Mouse (Mus musculus) Muller cell, postnatal 12 days (primary cell): ENCODE data around the gene Tspear.
"Not testable (repeated sequence)": the region's sequence is repeated elsewhere in the genome, so short reads cannot be mapped to it uniquely, and the experiment has no call there.

Experiments used
- DNase-seq: peaks from one replicate; pipeline ENCODE4 v3.0.0-alpha.2; 2015; ENCODE audit errors: inconsistent ontology term

Tspear gene

DNA sequence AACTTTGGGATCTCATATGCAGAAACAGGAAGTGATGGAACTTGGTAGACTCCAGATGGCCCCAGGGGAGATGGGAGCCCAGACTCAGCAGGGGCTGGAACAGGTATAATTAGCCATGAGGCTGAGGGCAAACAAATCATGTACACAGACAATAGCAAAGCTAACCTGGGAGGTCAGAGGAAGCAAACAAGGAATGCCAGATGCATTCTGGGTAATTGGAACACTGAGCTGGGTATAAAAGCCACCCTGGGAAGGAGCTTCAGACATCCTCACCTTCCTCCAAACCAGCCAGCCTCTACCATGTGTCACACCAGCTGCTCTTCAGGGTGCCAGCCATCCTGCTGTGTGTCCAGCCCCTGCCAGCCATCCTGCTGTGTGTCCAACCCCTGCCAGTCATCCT, 24.8 kb downstream of the Tspear start, which contains the start of gene Gm10024:
Gene Gm10024 (plus strand): TSS at position 301 of the 400 bp plus-strand sequence.
- not testable (repeated sequence) for DNase-seq

GRCm38 (mm10) chr10:77713734-77714133, 27.4 kb downstream of the Tspear start:
- DNase-seq: no peak

GRCm38 (mm10) chr10:77715507-77715906, 29.1 kb downstream of the Tspear start, which contains the start of gene Gm10142:
Gene Gm10142 (plus strand): TSS chr10:77715807.
- no peak for DNase-seq

- not testable (repeated sequence) for DNase-seq
These were observed 33.9 kb downstream of the Tspear start, which contains the start of gene Krtap12-1 for GRCm38 (mm10) chr10:77720299-77720698. Gene Krtap12-1 (plus strand): TSS chr10:77720599.

- no peak for DNase-seq
These were observed 38.5 kb downstream of the Tspear start for GRCm38 (mm10) chr10:77724855-77725254.

GRCm38 (mm10) chr10:77726186-77726585, 39.8 kb downstream of the Tspear start, which contains the start of gene Gm10100:
Gene Gm10100 (plus strand): TSS chr10:77726486.
- no peak for DNase-seq

DNA sequence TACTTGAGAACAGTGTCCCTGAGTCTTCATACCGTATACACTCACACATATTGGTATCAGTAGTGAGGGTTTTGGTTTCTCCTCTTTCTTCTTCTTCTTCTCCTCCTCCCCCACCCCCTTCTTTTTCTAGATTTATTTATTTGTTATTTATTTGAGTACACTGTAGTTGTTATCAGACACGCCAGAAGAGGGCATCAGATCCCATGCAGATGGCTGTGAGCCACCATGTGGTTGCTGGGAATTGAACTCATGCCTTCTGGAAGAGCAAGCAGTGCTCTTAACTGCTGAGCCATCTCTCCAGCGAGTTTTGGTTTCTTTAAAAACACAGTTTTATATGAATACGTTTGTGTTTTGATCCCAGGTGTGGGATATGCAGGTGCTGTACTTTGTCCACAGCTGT, 41.9 kb downstream of the Tspear start:
- DNase-seq: no peak

DNA sequence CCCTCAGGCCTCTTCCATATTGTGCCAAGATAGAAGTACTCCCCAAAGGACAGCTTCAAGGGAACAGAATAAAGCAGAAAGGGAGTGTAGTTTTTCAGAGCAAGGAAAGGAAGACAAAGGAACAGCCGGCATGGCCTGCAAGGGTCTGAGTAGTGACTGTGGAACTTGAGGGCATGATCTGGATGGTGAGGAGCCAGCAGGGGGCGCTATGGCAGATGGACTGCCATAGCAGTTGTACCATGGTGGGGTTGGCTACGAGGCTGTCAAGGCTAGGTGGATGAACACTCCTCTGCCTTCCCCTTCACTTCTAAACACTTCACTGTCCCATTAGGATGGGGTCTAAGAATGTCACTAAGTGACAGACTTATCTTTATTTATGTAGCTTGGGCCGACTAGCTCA, 42.9 kb downstream of the Tspear start:
- DNase-seq: no peak

DNA sequence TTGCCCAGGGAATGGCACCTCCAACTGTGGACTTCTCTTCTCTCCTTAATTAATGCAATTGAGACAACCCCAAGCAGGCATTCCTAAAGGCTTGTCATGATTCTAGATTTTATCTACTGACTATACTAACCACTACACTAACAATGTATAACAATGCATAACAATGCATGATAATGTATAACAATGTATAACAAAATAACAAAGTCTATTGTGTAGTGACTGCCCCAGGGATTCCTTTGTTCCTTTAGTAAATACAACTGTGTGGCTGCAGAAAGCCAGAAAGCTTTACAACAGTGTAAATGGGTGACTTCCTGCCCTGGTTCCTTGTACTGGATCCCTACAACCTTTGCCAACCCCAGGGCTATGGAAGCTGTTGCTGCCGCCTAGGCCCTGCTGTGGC, 49.6 kb downstream of the Tspear start:
- no peak for DNase-seq

GRCm38 (mm10) chr10:77738929-77739328, 52.6 kb downstream of the Tspear start:
- no peak for DNase-seq

DNA sequence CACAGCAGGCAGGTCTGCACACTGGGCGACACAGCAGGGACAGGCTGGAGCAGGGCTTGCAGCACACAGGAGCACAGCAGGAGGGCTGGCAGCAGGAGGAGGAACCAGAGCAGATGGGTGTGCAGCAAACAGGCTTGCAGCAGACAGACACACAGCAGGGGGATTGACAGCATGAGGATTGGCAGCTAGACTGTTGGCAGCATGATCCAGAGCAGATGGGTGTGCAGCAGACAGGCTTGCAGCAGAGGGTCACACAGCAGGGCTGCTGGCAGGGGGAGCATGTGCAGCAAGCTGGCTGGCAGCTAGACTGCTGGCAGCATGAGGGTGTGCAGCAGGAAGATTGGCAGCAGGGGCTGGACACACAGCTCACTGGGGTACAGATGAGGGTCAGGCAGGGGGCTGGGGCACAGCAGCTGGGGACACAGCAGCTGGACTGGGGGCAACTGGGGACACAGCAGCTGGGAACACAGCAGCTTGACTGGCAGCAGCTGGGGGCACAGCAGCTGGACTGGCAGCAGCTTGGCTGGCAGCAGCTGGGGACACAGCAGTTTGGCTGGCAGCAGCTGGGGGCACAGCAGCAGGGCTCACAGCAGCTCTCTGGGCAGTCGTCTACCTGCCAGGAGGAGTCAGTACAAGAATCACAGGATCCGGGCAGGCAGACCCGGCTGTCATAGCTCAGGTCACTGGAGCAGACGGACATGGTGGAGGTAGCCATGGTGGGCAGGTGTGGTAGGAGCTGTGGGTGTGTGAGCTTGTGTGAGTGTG, 55.7 kb downstream of the Tspear start, which contains the start of gene Gm18596:
Gene Gm18596 (minus strand): TSS at position 715 of the 765 bp plus-strand sequence.
- not testable (repeated sequence) for DNase-seq

DNA sequence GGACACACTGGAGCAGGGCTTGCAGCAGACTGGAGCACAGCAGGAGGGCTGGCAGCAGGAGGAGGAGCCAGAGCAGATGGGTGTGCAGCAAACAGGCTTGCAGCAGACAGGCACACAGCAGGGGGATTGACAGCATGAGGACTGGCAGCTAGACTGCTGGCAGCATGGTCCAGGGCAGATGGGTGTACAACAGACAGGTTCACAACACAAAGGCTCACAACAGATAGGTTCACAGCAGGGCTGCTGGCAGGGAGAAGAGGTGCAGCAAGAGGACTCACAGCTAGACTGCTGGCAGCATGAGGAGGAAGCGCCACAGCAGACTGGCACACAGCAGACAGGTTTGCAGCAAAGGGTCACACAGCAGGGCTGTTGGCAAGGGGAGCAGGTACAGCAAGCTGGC, 64.3 kb downstream of the Tspear start:
- DNase-seq: not testable (repeated sequence)

DNA sequence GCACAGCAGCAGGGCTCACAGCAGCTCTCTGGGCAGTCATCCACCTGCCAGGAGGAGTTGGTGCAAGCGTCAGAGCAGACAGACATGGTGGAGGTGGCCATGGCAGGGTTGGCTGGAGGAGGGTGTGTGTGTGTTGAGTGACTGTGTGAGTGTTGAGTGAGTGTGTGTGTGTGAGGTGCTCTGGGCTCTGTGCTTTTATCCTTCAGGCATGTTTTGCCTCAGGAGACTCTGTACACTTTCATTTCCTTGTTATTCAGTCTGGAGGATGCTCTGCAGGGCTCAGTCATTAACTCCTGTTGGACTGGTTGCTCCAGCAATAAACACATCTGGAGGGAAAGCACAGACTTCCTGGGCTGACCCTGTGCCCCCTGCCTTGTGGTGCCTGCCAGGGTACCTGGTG, 64.9 kb downstream of the Tspear start, which contains the start of gene Gm9736:
Gene Gm9736 (minus strand): TSS at position 101 of the 400 bp plus-strand sequence.
- not testable (repeated sequence) for DNase-seq

GRCm38 (mm10) chr10:77752312-77752711, 65.9 kb downstream of the Tspear start:
- not testable (repeated sequence) for DNase-seq

DNA sequence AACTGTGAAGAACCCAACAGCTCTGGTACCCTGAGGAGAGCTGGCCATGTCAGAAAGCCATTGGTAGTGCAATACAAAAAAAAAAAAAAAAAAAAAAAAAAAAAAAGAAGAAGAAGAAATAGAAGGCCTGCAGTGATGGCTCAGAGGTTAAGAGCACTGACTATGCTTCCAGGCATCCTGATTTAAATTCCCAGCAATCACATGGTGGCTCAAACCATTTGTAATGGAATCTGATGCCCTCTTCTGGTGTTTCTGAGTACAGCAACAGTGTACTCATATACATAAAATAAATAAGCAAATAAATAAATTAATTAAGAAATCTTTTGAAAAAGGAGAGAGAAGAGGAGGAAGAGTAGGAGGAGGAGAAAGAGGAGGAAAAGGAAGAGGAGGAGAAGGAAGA, 67.1 kb downstream of the Tspear start:
- no peak for DNase-seq

- not testable (repeated sequence) for DNase-seq
These were observed 73.2 kb downstream of the Tspear start, which contains the start of gene Gm3233 for GRCm38 (mm10) chr10:77759582-77759981. Gene Gm3233 (minus strand): TSS chr10:77759682.

DNA sequence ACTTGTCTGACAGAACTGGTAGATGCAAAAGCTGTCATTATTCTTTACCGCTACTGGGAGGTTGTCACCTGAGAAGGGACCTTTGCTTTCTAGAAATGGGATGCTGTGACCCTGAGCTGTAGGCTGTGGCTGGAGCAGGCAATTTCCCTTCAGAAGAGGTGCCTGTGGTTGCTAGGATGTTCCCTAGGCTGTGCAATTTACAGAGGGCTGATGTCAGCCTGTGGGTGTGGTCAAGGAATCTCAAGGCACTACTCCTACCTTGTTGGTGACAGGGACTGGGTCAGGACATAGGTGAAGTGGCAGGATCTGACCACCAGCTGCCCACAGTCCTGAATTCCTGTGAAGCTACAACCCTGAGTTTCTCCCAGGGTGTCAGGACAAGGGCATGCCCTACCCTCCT, 83.4 kb downstream of the Tspear start:
- DNase-seq: no peak

- DNase-seq: not testable (repeated sequence)
These were observed 84.9 kb downstream of the Tspear start, which contains the start of gene Gm3238 for GRCm38 (mm10) chr10:77771225-77771624. Gene Gm3238 (minus strand): TSS chr10:77771325.

DNA sequence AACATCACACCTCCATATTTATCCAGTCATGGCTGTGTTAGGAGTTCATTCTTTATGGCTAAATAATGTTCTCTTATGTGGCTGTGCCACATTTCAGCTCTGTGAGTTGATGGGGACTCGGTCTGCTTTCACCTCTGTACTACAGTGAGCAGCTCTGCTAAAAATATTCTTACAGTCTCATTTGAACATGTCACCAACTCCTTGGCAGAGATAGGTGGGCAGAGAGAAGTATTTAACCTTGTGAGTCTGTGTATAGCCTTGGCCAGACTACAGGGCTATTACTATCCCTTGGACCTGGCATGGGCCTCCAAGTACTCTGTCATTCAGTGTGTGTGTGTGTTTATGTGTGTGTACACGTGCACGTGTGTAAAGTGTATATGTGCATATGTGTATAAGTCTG, 85.8 kb downstream of the Tspear start:
- not testable (repeated sequence) for DNase-seq

DNA sequence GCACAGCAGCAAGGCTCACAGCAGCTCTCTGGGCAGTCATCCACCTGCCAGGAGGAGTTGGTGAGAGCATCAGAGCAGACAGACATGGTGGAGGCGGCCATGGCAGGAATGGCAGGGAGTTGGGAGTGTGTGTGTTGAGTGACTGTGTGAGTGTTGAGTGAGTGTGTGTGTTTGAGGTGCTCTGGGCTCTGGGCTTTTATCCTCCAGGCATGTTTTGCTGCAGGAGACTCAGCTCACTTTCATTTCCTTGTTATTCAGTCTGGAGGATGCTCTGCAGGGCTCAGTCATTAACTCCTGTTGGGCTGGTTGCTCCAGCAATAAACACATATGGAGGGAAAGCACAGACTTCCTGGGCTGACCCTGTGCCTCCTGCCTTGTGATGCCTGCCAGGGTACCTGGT, 90.5 kb downstream of the Tspear start, which contains the start of gene Gm7138:
Gene Gm7138 (minus strand): TSS at position 101 of the 400 bp plus-strand sequence.
- not testable (repeated sequence) for DNase-seq

DNA sequence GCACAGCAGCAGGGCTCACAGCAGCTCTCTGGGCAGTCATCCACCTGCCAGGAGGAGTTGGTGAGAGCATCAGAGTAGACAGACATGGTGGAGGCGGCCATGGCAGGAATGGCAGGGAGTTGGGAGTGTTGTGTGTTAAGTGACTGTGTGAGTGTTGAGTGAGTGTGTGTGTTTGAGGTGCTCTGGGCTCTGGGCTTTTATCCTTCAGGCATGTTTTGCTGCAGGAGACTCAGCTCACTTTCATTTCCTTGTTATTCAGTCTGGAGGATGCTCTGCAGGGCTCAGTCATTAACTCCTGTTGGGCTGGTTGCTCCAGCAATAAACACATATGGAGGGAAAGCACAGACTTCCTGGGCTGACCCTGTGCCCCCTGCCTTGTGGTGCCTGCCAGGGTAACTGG, 96.1 kb downstream of the Tspear start, which contains the start of gene Gm3250:
Gene Gm3250 (minus strand): TSS at position 101 of the 400 bp plus-strand sequence.
- DNase-seq: not testable (repeated sequence)

GRCm38 (mm10) chr10:77783396-77783795, 97.0 kb downstream of the Tspear start:
- DNase-seq: not testable (repeated sequence)

- DNase-seq: not testable (repeated sequence)
These were observed 101.5 kb downstream of the Tspear start, which contains the start of gene Gm7137 for GRCm38 (mm10) chr10:77787876-77788275. Gene Gm7137 (minus strand): TSS chr10:77788200.
